Mouse (Mus musculus) lung, postnatal 25 days (tissue): ENCODE data around the gene Zswim4.

Experiments used
- DNase-seq: peaks from one replicate; pipeline ENCODE4 v3.0.0; 2022; ENCODE audit warnings: low spot score

Zswim4 gene

DNA sequence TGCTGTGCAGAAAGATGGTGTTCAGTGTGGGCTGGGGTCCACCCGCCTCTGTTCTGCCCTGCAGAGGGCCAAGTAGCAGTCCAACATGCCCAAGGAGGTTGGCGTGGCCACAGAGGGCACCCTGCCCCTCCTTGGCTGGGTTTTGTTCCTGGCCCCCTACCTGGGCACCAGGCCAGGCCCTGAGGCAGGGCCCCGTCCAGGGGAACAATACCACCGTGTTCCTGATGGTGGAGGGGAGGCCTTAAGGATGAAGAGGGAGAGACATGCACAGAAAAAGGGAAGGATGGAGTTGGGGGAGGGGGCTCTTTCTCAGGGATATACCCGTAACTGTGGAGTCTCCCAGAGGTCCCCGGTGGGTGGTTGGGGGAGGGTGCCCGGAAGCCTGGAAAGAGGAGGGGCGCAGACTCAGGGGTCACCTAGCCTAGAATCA lies 36.7 kb downstream of the Zswim4 start:
- no peak for DNase-seq

DNA sequence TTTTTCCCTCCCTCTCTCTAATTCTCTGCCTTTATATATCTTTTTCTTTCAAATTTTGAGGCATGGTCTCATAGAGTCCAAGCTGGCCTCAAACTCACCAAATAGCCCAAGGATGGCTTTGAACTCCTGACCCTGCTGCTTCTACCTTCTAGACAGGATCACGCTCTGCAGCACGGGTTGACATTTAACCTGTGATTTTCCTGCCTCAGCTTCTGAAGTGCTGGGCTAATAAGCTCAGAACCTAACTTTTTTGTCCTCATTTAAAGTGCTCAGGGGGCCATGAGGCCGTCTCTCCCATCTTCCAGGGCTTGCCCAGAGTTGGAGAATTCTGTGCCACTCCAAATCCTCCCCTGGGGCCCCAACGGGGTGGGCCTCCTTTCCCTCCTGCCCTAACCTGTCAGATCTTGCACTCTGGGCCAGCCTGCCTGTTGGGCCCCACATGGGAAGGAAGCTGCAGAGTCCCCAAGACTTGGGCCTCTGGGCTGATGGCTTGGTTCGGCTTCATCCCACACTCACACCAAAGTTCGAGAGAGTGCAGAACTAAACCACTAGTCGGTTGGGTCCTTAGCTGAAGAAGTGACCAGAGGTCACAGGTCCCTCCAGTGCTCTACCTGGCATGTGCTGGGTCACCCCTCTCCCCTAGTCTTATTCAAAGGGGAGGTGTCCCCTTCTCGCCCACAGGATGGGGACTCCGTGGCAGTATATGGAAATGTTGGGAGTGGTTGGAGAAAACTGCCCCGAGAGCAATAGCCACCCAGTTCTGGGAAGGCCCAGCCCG lies 37.3 kb downstream of the Zswim4 start:
- DNase-seq, result no peak

DNA sequence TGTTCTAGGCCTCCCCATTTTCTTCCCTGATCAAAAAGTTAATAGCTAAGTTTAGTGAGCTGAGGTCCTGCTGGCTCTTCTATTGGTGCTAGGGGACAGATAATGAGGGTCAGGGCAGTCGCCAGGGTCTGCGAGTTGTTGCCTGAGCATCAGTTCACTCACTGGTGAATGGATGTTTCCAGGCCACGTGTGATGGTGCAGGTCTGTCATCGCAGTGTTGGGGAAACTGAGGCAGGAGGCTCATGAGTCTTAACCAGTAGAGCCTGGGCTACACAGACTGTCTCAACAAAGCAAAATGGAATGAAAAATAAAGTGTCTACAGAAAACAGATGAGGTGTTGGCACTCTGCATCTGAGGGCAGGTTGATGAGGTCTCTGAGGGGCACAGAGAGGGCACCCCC lies 38.0 kb downstream of the Zswim4 start:
- DNase-seq, result no peak

DNA sequence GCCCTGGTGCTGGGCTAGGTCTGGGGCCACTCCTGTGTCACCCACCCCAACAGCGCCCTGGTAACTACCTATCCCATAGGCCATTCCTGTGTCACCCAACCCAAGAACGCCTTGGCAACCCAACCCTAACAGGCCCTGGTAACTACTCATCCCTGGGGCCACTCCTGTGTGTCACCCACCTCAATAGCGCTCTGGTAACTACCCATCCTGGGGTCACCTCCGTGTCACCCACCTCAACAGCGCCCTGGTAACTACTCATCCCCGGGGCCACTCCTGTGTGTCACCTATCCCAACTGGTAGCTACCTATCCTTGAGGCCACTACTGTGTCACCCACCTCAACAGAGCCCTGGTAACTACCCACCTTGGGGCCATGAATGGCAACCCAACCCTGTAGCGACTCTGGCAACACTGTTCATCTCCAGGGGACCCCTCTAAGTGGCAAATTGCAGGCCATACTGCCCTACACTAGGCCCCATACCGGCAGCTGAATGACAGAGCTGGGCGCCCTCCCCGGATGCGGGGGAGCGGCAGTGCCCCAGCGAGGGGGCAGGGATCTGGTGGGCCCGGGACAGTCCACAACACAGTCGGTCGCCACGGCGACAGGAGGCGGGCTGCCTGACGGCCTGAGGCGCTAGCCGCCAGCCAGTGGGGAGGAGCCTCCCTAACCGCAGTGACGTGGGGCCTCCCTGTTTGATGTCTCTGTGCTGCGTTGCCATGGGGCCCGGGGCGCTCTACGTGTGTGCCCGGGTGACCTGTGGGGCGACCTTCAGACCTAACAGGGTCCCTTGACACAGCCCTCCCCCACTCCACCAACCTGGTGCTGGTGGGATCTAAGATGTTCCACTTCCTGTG lies 38.7 kb downstream of the Zswim4 start:
- peak; percentile 97 for DNase-seq

DNA sequence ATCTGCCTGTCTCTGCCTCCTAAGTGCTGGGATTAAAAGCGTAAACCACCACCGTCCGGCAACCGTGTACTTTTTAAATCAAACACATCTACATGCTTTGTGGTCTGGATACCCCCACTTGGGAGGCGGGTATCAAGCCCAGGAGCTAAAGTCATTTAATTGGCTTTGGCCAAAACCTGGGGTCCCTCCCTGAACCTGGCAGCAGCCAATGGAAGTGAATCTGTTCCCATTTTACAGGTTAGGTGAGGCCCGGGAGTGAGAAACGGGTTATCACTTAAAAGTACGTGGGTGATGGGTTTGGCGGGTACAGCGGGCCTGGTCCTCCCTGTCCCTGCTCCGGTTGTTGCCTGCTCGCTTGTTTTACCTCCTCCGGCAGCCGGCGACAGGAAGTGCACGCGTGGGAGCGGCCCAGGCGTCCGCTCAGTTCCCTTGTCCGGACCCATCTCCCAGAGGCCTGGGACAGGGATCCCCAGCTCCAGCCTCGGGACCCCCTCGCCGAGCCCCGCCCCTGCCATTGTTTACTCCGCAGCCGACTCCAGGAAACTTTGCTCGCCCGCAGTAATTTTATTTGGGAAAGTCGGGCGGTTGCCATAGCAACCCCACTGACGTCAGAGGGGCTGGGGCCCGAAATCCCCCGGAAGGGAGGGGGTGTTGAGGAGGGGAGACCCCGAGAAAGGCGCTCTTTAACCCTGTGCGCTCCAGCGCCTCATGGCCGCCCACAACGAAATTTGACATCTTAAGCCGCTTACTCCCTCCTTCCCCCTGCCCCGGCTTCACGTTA lies 39.5 kb downstream of the Zswim4 start:
- DNase-seq, result peak; percentile 93

DNA sequence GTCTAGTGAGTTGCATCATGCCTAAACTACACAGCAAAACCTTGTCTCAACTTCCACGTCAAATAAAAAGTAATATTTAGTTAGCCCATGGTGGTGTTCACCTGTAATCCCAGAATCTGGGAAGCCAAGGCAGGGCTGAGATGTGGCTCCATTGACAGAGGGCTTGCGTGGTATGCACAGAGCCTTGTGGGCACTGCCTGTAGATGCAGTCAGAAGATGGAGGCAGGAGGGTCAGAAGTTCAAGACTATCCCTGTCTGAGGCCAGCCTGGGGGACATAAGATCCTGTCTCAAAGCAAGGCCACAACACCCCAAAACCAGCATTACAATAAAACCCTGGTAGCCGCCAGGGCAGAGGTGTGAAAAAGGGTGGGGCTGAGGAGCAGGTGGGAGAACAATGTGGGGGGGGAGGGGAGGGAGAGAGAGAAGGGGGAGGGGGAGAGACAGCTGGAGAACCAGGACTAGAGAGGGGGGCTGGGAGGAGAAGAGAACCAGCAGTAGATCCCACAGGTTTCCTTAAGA lies 42.6 kb downstream of the Zswim4 start:
- DNase-seq, result no peak

DNA sequence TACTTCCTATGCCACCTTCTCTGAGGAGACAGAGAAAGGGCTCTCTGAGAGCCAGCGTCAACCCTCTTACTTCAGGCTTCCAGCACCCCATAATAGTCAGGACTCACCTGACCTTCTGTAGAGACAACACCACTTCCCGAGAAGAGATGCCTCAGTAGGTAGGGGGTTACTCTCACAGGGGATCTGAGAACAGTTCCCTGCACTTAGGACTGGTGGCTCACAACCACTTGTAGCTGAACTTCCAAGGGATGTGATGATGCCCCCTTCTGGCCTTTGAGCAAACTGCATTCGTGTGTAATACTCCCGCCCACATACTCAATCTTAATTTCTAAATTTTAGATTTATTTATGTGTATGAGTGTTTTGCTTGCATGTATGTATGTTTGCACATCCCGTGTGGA lies 43.3 kb downstream of the Zswim4 start:
- DNase-seq, result no peak

DNA sequence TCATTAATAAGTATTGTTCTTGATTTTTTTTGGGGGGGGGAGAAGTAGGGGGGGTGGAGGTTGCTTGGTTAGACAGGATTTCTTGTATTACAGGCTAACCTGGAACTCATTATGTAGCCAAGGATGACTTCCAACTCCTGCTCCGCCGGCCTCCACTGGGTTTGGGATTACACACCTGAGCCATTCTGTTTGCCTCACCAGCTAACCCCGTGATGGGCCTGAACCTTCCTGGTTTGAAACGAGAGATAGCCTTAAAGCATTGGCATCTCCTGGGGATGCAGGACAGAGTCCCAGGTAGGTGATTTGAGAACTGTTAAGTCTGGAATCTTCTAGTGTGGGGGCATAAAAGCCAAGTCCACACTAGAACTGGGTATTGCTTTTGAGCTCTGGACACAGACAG lies 43.7 kb downstream of the Zswim4 start:
- DNase-seq, result no peak

DNA sequence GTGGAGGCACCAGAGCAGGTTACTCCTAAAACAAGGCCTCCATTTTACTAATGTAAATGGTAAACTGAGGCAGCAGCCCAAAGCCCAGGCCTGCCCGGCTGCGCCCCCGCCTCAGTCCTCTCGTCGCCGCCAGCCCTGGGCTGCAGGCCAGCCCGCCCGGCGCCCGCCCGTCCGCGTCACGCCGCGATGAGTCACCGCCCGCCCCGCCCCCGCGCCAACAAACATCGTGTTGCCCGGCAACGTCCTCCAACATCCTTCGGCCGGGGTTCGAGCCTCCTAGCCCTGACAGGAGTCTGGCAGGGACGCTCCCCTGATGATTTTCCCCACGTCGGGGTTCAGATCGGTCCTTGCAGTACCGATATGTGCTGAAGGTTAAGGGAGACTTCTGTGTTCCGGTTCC lies 44.3 kb downstream of the Zswim4 start:
- peak; percentile 85 for DNase-seq

DNA sequence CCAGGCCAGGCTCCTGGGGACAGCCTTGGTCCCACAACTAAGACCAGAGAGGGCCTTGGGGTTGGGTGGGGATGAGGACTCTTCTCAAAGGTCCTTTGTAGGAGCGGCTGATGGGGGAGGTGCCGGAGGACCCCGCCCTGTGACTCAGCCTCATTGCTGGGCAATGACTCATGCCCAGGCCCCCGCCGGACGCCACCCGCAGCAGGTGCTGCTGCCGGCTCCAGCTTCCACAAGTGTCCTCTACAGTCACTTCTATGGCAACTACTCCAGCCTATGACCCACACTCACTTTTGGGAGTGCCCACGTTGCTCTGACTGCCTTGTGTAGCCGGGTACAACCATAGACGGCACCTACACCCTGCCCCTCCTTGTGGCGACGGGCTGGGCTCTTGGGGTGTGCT lies 44.8 kb downstream of the Zswim4 start:
- DNase-seq, result peak; percentile 94

DNA sequence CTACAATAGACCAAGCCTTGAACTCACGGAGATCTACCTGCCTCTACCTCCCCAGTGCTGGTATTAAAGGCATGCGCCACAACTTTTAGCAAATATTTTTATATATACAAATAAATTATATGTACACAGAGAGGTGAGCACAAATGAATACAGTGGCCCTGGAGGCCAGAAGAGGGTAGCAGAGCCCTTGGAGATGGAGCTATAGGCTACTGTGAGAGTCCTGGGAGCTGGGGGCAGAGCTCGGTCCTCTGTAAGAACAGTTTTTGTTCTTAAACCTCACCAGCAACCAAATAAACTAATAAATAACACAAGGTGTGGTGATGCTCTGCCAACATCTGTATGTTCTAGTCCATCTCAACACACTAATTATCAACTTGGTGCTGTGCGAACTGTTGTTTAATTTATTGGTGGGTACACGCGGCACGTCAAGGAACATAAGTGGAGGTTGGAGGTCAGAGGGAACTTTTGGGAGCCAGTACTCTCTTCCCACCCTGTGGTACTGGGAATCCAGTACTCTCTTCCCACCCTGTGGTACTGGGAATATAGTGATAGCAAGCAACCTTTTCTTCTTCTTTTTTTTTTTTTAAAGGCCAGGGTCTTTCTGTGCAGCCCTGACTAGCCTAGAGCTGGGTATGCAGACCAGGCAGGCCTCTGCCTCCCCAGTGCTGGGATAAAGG lies 46.5 kb downstream of the Zswim4 start:
- DNase-seq, result no peak

DNA sequence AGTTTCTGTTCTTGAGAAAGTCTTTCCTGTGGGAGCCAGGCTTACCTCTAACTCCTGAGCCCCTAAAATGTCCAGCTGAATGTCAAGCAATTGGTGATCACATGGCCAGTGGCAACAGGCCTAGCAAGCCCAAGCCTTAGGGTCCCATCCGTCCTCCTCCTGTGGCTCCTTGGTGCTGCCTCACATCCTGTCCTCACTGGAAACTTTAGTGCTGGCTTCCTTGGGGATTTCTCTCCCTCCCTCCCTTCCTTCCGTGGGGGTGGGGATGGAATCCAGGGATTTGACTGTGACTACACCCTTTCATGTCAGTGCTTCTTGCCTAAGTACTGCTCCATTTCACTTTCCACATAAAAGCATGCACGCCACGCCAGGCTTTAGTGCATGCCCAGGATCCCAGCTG lies 47.3 kb downstream of the Zswim4 start:
- DNase-seq, result peak; percentile 75

DNA sequence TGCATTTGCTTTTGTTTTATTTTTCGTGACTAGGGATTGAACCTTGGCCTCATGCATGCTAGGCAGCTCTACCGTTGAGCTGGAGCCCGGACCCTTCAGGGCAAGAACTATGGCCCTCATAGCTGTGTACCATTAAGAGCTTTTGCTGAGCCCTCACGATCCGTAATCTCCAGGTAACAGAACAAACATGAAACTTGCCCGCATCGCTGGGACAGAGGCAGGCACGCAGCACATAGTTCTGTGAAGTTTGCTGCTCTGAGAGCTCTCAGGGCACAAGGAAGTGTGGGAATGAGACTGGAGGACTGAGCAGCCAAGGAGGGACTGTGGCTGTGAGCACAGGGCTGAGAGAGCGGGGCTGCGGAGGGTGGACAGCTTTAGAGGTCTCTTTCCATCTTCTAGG lies 48.2 kb downstream of the Zswim4 start:
- peak; percentile 57 for DNase-seq

DNA sequence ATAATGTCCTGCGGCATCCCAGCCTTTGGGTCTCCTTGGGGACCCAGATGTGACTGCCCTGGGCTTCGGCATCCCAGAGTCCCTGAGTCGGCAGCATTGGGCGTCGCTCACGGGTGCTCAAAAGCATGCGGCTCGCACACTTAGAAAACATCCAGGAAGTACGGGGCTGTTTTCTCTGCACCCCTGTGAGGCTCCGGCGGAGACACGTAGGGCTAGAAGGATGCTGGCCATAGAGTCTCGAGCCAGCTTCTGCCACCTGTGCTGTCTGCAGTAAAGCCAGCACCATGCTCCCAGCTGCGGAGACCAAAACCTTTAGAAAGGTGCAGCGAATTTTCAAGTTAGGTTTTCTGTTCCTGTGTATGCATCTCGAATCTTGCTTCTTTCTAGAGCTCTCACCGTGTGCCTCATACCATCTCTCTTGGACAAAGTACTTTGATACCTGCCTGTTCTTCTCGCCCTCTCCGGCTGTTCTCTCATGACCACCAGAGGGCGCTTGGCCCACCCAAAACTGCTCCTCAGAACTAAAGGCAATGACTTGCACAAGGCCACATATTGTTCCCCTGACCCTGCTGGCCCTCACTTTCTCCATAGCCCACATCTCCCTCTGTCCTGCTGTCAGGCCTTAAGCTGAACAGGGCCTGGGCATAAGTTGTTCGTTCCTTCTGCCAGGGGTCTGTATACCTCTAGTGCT lies 49.6 kb downstream of the Zswim4 start:
- DNase-seq, result peak; percentile 81

DNA sequence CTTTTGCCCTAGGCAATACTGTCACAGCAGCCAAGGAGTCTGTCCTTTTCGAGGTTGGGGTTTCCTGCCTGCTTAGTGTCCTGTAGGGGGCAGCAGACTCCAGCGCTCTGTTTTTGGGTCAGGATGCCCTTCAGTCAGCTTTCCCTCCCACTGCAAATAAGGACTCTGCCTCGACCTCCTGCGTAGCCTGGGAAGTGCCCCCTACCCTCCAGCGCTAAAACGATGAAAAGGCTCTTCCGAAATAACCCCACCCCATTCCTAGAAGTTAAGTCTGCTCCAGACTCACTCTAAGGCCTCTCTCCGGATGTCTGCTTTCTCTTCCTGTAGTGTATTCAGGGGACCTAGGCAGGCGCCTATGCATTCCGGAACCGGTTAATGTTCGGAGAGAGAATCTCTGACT lies 50.3 kb downstream of the Zswim4 start:
- peak; percentile 86 for DNase-seq

DNA sequence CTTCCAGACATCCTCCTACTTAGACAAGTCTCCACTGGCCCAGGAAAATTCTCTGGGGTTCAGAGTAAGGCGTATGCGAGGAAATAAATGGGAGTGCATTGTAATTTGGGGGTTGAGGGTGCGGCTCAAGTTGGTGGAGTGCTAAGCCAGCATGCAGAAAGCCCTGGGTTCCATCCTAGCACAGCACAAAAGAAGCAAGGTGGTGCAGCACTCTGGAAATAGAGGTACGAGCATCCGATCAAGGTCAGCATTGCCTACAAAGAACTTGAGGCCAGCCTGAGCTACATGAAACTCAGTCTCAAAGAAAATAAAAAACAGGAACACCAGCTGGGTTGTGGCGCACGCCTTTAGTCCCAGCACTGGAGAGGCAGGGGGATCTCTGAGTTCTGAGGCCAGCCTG lies 51.7 kb downstream of the Zswim4 start, which contains the start of gene Nanos3:
Gene Nanos3 (minus strand): TSS at position 101 of the 400 bp plus-strand sequence.
- no peak for DNase-seq

DNA sequence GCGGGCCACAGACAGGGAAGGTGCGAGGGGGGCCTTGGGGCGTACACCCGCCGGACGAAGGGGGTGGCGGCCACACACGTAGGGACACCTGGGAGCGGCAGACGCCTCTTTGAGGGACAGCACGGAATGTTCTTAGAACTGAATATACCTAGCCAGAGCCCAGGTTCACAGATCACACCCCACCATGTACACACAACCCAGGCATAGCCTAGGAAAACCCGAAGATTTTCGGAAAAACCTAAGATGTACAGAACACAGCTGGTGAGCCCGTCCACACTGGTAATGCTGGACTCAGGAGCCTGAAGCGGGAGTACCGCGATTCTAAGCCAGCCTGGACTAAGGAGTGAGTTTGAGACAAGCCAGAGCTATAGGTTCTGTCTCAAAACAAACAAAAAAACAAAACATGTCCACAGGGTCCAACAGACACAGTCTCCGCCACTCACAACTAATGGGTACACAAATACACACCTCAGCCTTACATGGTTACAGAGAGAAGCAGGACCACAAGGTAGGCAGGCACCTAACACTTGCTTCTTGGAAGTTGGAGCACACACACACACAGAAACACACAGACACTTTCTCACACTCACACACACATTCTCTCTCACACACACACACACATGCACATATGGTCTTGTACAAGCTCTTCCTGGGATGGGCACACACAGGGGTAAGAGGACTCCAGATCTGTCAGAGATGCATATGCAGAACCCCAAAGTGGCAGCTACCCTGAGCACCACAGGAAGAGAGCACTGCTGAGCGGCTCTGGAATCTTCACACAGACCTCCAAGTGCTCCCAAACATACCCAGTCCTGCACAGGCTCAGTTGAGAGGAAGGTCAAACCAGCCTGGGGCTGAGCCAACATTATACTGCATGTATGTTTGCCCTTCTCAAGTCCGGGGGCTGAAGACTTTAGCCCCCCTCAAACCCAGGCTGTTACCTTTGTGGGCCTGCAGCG lies 52.5 kb downstream of the Zswim4 start:
- no peak for DNase-seq

DNA sequence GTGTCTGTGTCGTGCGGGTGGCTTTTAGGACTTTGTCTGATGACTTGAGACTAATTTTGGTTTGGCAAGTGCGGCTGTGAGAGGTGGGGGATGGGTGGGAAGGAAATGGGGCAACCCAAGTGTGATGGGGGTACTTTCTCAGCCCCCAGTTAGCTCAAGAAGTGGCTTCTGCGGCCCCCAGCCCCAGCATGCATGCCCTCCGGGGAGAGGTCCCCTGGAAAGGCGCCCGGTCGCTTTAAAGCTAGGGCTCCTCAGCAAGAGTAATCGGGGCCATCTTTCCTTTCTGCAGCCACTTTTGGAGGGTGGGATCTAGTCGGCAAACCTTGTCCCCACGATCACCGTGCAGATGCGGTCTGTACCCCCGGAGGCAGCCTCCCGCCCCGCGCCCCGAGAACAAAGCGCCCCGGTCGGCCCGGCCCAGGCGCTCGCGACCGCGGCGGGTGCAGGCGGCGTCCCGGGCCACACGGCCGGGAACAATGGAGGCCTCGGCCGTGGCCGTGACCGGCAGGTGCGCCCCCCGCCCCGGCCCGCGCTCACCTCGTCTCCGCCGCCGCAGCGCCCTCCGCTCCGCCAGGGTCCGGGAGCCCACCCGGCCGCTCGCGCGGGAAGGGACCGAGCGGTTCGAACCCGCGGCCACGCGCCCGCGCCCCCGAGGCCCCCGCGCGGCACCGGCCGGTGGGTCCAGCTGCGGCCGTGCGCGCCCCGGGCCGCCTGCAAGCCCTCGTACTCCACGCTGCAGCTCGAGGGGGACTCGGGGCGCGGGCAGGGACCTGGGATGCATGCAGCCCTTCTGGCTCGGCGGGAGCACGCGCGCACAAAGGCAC lies 53.4 kb downstream of the Zswim4 start:
- DNase-seq, result no peak

DNA sequence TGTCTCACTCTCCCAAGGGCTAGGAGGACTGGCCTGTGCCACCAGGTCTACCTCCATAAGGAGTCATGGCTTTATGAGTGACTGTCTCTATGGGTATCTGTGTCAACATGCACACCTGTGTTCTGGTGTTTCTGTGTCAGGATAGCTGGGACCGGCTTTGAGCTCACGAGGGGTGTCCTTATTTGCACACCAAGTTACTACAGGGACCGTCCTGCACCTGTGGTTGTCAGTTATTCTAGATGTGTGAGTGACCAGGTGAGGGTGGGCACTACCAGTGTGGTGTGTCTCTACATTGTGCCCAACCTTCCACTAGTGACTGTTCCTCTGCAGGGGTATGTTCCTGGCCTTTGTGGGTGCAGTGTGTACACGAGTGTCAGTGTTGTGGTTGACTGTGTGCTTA lies 54.0 kb downstream of the Zswim4 start:
- no peak for DNase-seq
